Mouse (Mus musculus): ENCODE measurements around the gene Hey2. TPM values are rescaled to one million over a fixed set of nuclear protein-coding genes. Genes with fewer than 3 reads are reported as not detected.

Gene Hey2
- polyA plus RNA-seq, 2 experiments: 3.1 to 6.1 TPM

GRCm38 (mm10) chr10:30802033-30802432, 40.6 kb downstream of the Hey2 start:
- no peak for DNase-seq (ENCODE audit: low spot score)
- no peaks in the 10 kb centered on the region for H3K9me3 ChIP-seq (ENCODE audit: control insufficient read depth, low read length)
- TF ChIP-seq POLR2A (IDR thresholded peaks at IDR 0.05; ENCODE audit: borderline replicate concordance, extremely low read depth, insufficient read depth, insufficient read length): no peak
- peak overlapping the region; percentile 82 for H3K4me3 ChIP-seq (replicated peaks; ENCODE audit: low read length)
- peaks cover 7% of the 10 kb centered on the region; the same call in 1 of the 2 replicates for H3K4me1 ChIP-seq (ENCODE audit: control insufficient read depth, insufficient read depth, low read length)
- peak overlapping the region; percentile 90; the same call in 1 of the 2 replicates for H3K9ac ChIP-seq (ENCODE audit: low read depth, low read length, severe bottlenecking)
- no peak for ATAC-seq (ENCODE audit: low FRiP score, low read depth)
- H3K27me3 ChIP-seq (ENCODE audit: control insufficient read depth, insufficient read depth, low read length): no peaks in the 10 kb centered on the region
- peak overlapping the region; percentile 63 for H3K4me2 ChIP-seq (replicated peaks; ENCODE audit: low read depth, low read length, severe bottlenecking)
- 6% methylated on average over 8 of the region's 8 CpGs for WGBS
- peak overlapping the region; percentile 94 for H3K27ac ChIP-seq (replicated peaks; ENCODE audit: low read depth, low read length)
- no peaks in the 10 kb centered on the region for H3K36me3 ChIP-seq (ENCODE audit: control insufficient read depth, insufficient read depth, low read length)

GRCm38 (mm10) chr10:30799713-30800450, 42.7 kb downstream of the Hey2 start:
- 88% methylated on average over 2 of the region's 2 CpGs for WGBS
- H3K9me3 ChIP-seq (ENCODE audit: control insufficient read depth, low read length): no peaks in the 10 kb centered on the region
- ATAC-seq (ENCODE audit: low FRiP score, low read depth): no peak

DNA sequence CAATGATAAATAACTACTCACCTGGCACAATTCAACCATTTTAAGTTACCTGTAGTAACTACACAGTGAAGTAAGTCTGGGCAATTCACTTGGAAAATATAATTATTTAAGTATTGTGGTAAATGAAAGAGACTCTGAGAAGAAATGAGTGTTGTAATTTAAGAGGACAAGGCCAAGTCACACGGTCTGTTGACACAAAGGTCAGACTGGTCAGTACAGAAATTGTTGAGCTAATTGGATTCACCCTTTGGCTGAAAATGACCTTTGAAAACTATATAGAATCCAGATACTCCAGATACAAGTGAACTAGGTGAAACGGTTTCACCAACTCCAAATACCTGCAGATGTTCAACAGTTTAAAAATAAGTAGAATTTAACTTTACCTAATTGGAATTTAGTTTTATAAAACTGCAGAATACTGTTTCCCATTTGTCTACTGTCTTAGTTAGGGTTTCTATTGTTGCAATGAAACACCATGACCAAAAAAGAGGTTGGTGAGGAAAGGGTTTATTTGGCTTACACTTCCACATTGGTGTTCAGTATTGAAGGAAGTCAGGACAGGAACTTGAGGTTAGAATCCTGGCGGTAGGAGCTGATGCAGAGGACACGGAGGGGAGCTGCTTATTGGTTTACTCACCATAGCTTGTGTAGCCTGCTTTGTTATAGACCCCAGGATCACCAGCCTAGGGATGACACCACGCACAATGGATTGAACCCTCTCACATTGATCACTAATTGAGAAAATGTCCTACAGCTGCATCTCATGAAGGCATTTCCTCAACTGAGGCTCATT, 45.9 kb downstream of the Hey2 start:
- no peaks in the 10 kb centered on the region for H3K27me3 ChIP-seq (ENCODE audit: control insufficient read depth, insufficient read depth, low read length)
- ATAC-seq (ENCODE audit: low FRiP score, low read depth): no peak
- WGBS: 80% methylated on average over 5 of the region's 5 CpGs

More at GRCm38 (mm10) chr10:30799713-30800450, 42.7 kb downstream of the Hey2 start:
- no peak overlapping the region for H3K9ac ChIP-seq (ENCODE audit: low read depth, low read length, severe bottlenecking)
- TF ChIP-seq POLR2A (IDR thresholded peaks at IDR 0.05; ENCODE audit: borderline replicate concordance, extremely low read depth, insufficient read depth, insufficient read length): no peak
- H3K4me3 ChIP-seq (replicated peaks; ENCODE audit: low read length): no peak overlapping the region
- no peak for DNase-seq (ENCODE audit: low spot score)
- no peak overlapping the region for H3K27ac ChIP-seq (replicated peaks; ENCODE audit: low read depth, low read length)
- H3K36me3 ChIP-seq (ENCODE audit: control insufficient read depth, insufficient read depth, low read length): no peaks in the 10 kb centered on the region
- peaks cover 7% of the 10 kb centered on the region; the same call in 1 of the 2 replicates for H3K4me1 ChIP-seq (ENCODE audit: control insufficient read depth, insufficient read depth, low read length)
- H3K27me3 ChIP-seq (ENCODE audit: control insufficient read depth, insufficient read depth, low read length): no peaks in the 10 kb centered on the region
- no peak overlapping the region for H3K4me2 ChIP-seq (replicated peaks; ENCODE audit: low read depth, low read length, severe bottlenecking)

GRCm38 (mm10) chr10:30791016-30791415, 51.6 kb downstream of the Hey2 start:
- Histone ChIP-seq H3K27ac (replicated peaks; ENCODE audit: low read depth, low read length) (no peak overlapping the region), H3K27me3 (ENCODE audit: control insufficient read depth, insufficient read depth, low read length) (no peaks in the 10 kb centered on the region), H3K4me1 (ENCODE audit: control insufficient read depth, insufficient read depth, low read length) (no peaks in the 10 kb centered on the region), H3K9me3 (ENCODE audit: control insufficient read depth, low read length) (no peaks in the 10 kb centered on the region), H3K4me2 (replicated peaks; ENCODE audit: low read depth, low read length, severe bottlenecking) (no peak overlapping the region), H3K36me3 (ENCODE audit: control insufficient read depth, insufficient read depth, low read length) (no peaks in the 10 kb centered on the region), H3K9ac (ENCODE audit: low read depth, low read length, severe bottlenecking) (no peak overlapping the region), H3K4me3 (replicated peaks; ENCODE audit: low read length) (no peak overlapping the region)
- no peak for TF ChIP-seq POLR2A (IDR thresholded peaks at IDR 0.05; ENCODE audit: borderline replicate concordance, extremely low read depth, insufficient read depth, insufficient read length)
- DNase-seq (ENCODE audit: low spot score) (no peak), ATAC-seq (ENCODE audit: low FRiP score, low read depth) (no peak)
- WGBS: 80% methylated on average over 3 of the region's 3 CpGs

More for the DNA sequence above, 45.9 kb downstream of the Hey2 start:
- no peak for DNase-seq (ENCODE audit: low spot score)
- TF ChIP-seq POLR2A (IDR thresholded peaks at IDR 0.05; ENCODE audit: borderline replicate concordance, extremely low read depth, insufficient read depth, insufficient read length): no peak
- Histone ChIP-seq H3K4me3 (replicated peaks; ENCODE audit: low read length) (no peak overlapping the region), H3K4me1 (ENCODE audit: control insufficient read depth, insufficient read depth, low read length) (peaks cover under 1% of the 10 kb centered on the region; the same call in 1 of the 2 replicates), H3K9me3 (ENCODE audit: control insufficient read depth, low read length) (no peaks in the 10 kb centered on the region), H3K36me3 (ENCODE audit: control insufficient read depth, insufficient read depth, low read length) (no peaks in the 10 kb centered on the region), H3K27ac (replicated peaks; ENCODE audit: low read depth, low read length) (no peak overlapping the region), H3K9ac (ENCODE audit: low read depth, low read length, severe bottlenecking) (no peak overlapping the region), H3K4me2 (replicated peaks; ENCODE audit: low read depth, low read length, severe bottlenecking) (no peak overlapping the region)

DNA sequence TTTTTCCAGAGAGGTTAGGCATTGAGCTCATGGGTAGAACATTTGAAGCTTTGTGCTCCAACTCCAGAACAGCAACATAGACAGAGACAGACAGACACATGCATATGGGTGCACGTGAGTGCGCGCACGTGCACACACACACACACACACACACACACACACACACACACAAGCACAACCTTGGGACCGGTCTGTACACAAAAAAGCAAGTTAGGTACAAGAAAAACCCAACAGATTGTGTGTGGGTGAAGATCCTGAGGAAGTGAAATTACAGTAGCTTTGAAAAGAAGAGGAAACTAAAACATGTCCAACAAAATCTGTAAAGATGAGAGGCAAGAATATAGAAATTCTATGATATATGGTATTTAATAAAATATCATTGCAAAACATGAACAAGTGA, 53.1 kb downstream of the Hey2 start:
- DNase-seq (ENCODE audit: low spot score): no peak
- WGBS: 96% methylated on average over 5 of the region's 5 CpGs
- H3K4me1 ChIP-seq (ENCODE audit: control insufficient read depth, insufficient read depth, low read length): no peaks in the 10 kb centered on the region
- H3K4me2 ChIP-seq (replicated peaks; ENCODE audit: low read depth, low read length, severe bottlenecking): no peak overlapping the region
- H3K9ac ChIP-seq (ENCODE audit: low read depth, low read length, severe bottlenecking): no peak overlapping the region
- ATAC-seq (ENCODE audit: low FRiP score, low read depth): no peak
- no peak for TF ChIP-seq POLR2A (IDR thresholded peaks at IDR 0.05; ENCODE audit: borderline replicate concordance, extremely low read depth, insufficient read depth, insufficient read length)
- H3K9me3 ChIP-seq (ENCODE audit: control insufficient read depth, low read length): no peaks in the 10 kb centered on the region
- H3K4me3 ChIP-seq (replicated peaks; ENCODE audit: low read length): no peak overlapping the region
- no peak overlapping the region for H3K27ac ChIP-seq (replicated peaks; ENCODE audit: low read depth, low read length)
- no peaks in the 10 kb centered on the region for H3K27me3 ChIP-seq (ENCODE audit: control insufficient read depth, insufficient read depth, low read length)
- H3K36me3 ChIP-seq (ENCODE audit: control insufficient read depth, insufficient read depth, low read length): no peaks in the 10 kb centered on the region

All from limb, embryonic 14.5 days (tissue).